Mouse (Mus musculus) olfactory bulb, adult 2 months (tissue): ENCODE measurements around the gene Caprin1.

Source experiments
- CTCF ChIP-seq: fragments of 200-500 bp; IDR thresholded peaks from 2 replicates; pipeline ENCODE4 v1.5.1; 2012; ENCODE audit warnings: low read depth, mild to moderate bottlenecking, low read length, moderate library complexity; ENCODE audit not compliant: insufficient read depth
- POLR2A ChIP-seq: fragments of 200-500 bp; IDR thresholded peaks from 2 replicates; pipeline ENCODE4 v1.6.1; 2012; ENCODE audit warnings: mild to moderate bottlenecking, low read depth, low read length, moderate library complexity; ENCODE audit not compliant: insufficient read depth

DNA sequence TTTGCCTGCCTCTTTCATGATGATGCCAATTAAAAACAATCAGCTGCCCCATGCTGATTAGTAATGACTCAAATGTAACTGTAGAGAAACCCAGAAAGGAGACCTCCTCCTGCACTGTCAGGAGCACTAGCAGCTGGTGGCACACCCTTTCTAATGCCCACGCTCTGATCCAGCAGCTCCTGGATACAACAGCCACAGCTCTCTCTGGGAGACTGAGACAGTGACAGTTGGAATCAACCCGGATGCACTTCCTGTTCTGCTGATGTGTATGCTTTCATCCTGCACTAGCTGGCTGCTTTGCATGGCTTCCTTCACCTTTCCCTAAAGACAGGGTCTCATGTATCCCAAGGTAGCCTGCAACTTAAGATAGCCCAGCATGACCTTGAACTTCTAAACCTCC is 51.4 kb downstream of the Caprin1 start:
- TF ChIP-seq CTCF (no peak), POLR2A (no peak)
